Mouse (Mus musculus) spleen, adult 12 weeks (tissue): ENCODE results near the gene Spata21.
A peak's percentile ranks its signal among the peaks of the same experiment; 100 is the strongest.

Source experiments
- DNase-seq: peaks from one replicate; pipeline ENCODE4 v3.0.0; 2022; ENCODE audit warnings: low spot score

Gene Spata21

GRCm38 (mm10) chr4:141088033-141088432 lies at the start of gene Spata21:
Spata21 (plus strand) TSS chr4:141088333.
- DNase-seq: no peak

DNA sequence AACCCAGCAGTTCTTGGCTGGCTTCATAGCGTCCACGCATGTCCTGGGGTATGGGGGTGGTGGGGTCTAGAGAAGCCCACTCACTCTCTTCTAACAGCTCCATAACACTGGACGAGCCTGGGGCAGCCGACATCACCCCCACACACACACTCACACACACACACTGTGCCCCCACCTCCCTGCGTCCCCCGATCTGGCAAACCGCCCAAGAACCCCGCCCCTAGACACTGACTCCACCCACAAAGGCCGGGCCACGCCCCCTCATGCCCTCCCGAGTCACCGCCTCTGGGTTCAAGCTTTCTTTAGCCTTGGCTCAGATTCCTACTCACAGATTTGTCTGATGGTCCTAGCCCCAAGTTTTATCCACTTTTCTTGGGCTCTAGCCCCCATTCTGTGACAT lies 47.0 kb upstream of the Spata21 start:
- no peak for DNase-seq

DNA sequence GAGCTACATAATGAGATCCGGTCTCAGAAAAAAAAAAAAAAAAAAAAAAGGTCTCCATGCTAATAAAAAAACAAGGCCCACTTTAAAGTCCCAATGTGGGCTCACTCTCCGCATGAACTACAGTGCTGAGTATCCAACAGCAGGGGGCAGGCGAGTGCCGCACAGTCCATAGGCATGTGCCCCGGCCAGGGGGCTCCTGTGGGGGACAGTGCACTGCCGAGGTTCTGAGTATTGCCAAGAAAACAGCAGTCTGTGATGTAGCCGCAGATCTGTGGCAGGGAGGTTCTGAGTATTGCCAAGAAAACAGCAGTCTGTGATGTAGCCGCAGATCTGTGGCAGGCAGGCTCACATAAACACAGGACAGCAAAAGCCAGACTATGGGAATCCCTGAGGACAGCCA lies 43.3 kb upstream of the Spata21 start:
- DNase-seq: no peak

DNA sequence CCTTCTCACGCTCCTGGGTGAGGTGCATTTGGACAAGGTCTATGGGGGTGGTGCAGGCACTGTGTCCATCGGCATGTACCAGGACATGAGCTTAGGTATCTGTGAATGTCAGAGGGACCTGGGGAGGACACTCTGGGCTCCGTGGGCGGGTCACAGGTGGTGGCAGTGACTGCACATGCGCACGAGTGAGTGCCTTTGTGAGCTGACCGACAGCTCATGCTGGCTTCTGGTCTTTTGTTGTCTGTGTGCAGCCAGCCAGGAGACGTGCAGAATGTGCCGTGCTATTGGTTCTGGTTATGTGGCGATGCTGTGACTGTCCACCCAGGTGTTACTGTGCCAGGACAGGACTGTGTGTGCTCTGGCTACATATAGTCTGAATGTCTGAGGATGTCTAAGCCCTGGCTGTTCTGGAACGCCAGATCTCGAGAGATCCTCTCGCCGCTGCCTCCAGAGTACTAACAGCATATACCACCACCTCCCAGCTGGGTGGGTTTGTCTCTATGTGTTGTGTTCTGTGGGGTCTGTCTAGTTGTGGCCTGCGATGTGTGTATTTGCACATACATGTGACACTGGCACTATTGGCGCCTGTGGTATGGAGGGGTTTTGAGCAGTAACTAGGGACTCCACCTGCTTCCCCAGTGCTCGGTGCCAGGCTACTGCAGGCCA lies 39.2 kb upstream of the Spata21 start:
- DNase-seq: no peak

DNA sequence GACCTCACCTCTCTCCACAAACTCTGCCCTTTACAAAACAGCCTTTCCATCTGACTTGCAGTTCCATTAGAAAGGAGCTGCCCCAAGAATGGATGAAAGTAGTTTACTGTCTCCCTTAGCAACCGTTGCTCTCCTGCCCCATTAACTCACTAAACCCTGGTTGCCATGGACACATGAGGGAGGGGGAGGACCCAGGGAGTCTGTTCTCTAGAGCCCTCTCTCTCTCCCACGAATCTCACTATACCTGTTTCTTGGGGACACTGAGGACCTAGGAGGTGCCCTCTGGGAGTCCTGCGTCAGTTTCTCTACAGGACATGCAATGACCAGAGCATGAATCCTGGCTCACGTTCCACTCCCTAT lies 38.7 kb upstream of the Spata21 start:
- DNase-seq: no peak

GRCm38 (mm10) chr4:141052442-141052841 lies 35.7 kb upstream of the Spata21 start:
- no peak for DNase-seq

DNA sequence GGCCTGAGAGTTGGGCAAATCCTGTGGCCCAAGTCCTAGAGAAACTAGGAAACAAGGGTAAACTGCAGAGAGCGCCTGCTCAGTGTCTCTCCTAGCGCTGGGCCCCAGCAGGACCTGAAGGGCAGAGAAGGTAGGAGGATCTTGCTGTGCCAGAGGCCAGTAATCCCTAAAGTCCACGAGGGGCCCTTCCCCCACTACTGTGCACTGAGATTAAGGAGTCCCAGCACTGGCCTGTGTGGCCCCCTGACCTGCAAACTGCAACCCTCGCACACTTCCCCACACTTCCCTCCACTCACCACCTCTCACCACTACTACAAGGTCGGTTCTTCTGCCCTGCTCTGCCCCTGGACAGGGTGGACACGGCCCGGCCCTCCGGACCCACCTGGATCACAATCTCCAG lies 35.0 kb upstream of the Spata21 start:
- no peak for DNase-seq

DNA sequence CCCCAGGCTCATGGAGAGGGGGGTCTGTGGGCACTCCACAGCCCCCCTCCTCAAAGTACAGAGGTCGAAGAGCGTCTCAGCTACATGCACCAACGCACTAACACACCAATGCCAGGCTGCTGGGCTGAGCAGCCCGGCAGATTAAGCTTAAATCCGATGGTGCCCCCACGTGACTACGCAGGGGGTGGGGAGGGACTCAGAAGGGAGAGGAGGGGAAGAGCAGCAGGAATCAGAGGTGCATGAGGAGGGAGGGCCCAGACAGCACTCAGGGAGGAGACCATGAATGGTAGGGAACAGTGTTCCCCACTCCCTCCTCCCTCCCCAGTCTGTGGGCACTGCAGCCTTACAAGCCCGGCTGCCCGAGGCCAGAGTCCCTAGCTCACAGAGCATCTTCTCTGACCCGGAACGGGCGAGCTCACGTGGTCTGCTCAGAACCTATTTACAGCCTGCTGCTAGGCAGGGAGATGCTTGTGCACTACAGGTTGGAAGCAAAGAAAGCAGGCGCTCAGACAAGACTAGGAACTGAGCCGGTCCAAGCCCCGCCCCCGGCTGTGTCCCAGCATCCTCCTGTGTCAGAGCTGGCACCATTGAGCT lies 34.5 kb upstream of the Spata21 start:
- no peak for DNase-seq

- no peak for DNase-seq
Observed at GRCm38 (mm10) chr4:141056970-141057369, 31.2 kb upstream of the Spata21 start.

GRCm38 (mm10) chr4:141058835-141059234 lies 29.3 kb upstream of the Spata21 start:
- no peak for DNase-seq

GRCm38 (mm10) chr4:141059616-141060425 lies 28.3 kb upstream of the Spata21 start:
- DNase-seq: no peak

DNA sequence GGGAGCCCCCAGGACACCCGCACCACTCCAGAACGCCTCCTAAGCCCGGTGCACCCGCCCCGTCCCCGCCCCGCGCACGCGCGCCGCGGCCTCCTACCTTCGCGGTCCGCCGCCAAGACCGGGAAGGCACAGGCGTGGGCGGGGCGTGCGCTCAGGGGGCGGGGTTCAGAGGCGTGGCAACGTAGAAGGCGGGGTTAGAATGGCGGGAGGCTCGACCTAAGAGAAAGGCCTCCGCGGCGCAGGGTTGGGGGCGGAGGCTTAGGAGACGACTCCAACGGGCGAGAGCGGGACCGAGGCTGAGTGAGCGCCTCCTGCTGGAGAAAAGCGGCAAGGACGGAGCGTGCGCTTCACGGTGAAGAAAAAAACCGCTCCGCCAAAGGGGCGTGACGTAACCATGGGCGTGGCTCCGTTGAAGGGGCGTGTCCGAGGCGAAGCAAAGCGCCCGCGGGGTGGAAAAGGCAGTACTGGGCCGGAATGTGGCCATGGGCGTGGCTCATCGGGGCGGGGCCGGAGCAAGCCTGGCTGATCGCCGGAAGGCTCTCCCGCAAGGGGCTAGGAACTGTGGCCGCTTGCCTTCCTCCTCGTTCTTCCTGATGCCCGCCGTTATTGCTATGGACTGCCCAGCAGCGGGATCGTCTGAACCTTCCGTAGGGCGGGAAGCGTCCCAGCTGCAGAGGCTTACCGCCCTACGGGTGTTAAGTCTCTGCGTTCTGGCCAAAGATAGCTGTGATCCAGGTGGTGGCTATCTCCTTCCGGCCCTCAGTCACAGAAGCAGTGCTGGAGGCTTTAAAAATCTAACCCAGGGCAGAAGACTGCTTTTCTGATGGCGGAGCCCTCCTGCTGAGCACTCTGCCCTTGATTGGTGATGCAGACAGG lies 27.5 kb upstream of the Spata21 start, which contains the start of gene Crocc:
Gene Crocc, minus strand, starts transcription at position 125 of the 876 bp plus-strand sequence.
- DNase-seq: peak; percentile 94

DNA sequence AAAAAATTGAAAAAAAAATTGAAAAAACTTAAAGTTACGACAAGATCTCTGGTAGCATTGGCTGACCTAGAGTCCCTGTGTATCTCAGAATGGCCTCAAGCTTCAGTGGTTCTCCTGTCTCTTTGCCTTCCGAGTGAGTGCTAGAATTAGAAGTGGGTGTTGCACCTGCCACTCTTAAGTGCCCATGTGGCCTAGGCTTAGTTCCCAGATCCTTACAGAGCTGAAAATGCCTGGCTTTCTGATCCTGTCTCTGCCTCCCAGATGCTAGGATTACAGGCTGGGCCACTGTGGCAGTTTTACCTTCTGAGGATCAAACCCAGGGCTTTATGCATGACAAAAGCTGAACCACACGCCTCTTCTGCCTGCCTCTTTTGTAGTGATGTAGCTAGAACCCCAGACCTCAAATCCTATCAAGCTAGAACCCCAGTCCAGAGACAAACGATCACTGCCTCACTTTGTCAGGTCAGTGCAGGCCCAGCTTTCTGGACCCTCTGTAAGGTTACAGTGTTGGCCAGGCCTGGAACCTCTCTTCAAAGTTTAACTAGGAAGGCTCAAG lies 24.0 kb upstream of the Spata21 start:
- DNase-seq: no peak

DNA sequence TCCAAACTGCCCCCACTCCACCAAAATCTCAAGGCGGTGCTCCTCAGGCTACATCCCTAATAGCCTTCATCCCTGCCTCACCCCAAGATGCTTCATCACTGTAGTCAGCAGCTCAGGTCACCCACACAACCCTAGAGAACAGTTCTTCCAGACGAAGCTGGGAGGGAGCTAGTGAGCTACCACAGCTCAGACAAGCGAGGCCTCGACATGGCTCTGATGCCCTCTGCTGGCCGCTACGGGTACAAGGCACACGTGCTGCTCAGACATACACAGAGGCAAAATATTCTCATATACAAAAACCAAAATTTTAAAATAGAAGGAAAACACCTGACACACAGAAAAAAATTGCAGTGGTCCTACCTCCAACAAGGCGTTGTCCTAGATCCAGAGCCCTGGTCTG lies 23.0 kb upstream of the Spata21 start:
- no peak for DNase-seq

- no peak for DNase-seq
Observed at GRCm38 (mm10) chr4:141066709-141067515, 21.2 kb upstream of the Spata21 start.

- no peak for DNase-seq
Observed at GRCm38 (mm10) chr4:141067516-141068046, 20.6 kb upstream of the Spata21 start.

DNA sequence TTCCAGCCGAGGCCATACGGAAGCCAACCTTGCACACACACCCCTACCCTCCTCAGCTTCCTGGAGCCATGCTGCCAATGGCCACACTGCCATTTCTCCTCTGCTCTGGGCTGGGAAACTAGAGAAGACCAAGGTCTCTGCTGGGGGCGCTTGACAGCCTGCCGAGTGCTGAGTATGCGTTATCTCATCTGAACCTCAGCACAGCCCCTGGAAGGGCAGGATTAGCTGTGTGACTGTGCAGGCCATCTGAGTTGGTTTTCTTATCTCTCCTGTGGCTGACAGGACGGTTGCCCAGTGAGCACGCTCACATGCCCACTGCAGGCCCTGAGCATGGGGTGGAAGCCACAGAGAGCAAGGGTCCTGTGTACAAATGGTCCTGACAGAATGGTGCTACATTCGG lies 19.5 kb upstream of the Spata21 start:
- DNase-seq: no peak

GRCm38 (mm10) chr4:141069731-141070130 lies 18.4 kb upstream of the Spata21 start:
- DNase-seq: no peak

GRCm38 (mm10) chr4:141072502-141072901 lies 15.6 kb upstream of the Spata21 start:
- DNase-seq: no peak

DNA sequence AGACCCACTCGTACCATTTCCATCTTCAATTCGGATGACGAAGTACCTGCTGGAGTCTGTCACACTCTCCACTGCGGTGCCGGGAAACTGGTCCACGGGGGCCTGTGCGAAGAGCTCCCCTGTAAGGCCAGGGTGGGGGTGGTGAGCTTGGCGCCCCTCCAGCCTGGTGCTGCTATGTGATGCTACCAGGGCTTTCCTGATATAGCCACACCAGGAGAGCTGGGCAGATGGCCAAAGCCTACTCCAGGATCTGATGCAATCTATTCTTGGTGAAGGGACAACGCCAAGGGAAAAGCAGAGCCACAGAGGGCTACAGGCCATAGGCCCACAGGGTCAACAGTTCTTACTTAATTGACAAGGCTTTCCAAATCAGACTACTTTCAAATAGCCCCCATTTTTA lies 14.5 kb upstream of the Spata21 start:
- no peak for DNase-seq

DNA sequence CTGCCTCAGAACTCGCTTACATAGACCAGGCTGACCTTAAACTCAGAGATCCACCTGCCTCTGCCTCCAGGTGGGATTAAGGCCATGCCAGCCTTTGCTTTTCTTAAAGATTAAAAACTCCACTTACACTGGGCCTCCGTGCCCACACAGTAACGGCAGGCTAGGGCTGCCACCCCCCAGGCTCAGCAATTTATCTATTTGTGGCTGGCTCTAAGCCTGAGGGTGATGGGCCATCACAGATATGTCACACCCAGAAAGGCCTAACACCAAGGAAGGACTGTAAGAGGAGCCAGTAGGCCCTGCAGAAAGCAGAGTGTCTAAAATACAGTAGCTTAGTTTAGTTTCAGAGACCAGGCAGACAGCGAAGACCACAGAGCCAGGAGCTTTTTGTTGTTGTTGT lies 14.0 kb upstream of the Spata21 start:
- no peak for DNase-seq
